Mouse (Mus musculus): ENCODE results near the gene Klf1. TPM values are rescaled to one million over a fixed set of nuclear protein-coding genes. Genes with fewer than 3 reads are reported as not detected.

Klf1 gene
- polyA plus RNA-seq, 1 experiment from 2014 or later = 1.8 TPM

- under 1% methylated on average over 47 of the region's 50 CpGs for WGBS
- H3K4me3 ChIP-seq (ENCODE audit: control insufficient read depth in 1 of 2, insufficient read depth in 1 of 2, low read depth in 1 of 2, low read length in 2 of 2) = peak within 1 kb of the TSS; percentile 43 to 46
- peaks cover 76% of the 10 kb centered on the region for H3K27me3 ChIP-seq (ENCODE audit: control insufficient read depth, insufficient read depth, low read length)
- peaks cover 4 to 10% of the 10 kb centered on the region in 2 experiments; a peak in 3 of 4 replicates for H3K4me1 ChIP-seq (ENCODE audit: control insufficient read depth in 2 of 2, insufficient read depth in 2 of 2, low read length in 2 of 2)
- peak; percentile 27; the same call in 1 of the 2 replicates for ATAC-seq (ENCODE audit: insufficient number of reproducible peaks, insufficient read depth, low FRiP score, low read depth)
- H3K4me2 ChIP-seq (ENCODE audit: low read length) = peak within 1 kb of the TSS; percentile 74
- no peak within 1 kb of the TSS for H3K27ac ChIP-seq (replicated peaks in 1 of 2; ENCODE audit: control insufficient read depth in 1 of 2, insufficient read depth in 1 of 2, low read depth in 2 of 2, low read length in 2 of 2)
- no peak within 1 kb of the TSS; the same call in 1 of the 2 replicates for H3K9ac ChIP-seq (ENCODE audit: low read length)
- no peaks in the 10 kb centered on the region for H3K36me3 ChIP-seq (ENCODE audit: control insufficient read depth, insufficient read depth, low read length)
- H3K9me3 ChIP-seq (ENCODE audit: control insufficient read depth, low read length) = no peaks in the 10 kb centered on the region
Observed at GRCm38 (mm10) chr8:84936962-84937546, 35.3 kb downstream of the Klf1 start, which contains the start of gene Mast1. Gene Mast1 (minus strand): TSS chr8:84937359.

DNA sequence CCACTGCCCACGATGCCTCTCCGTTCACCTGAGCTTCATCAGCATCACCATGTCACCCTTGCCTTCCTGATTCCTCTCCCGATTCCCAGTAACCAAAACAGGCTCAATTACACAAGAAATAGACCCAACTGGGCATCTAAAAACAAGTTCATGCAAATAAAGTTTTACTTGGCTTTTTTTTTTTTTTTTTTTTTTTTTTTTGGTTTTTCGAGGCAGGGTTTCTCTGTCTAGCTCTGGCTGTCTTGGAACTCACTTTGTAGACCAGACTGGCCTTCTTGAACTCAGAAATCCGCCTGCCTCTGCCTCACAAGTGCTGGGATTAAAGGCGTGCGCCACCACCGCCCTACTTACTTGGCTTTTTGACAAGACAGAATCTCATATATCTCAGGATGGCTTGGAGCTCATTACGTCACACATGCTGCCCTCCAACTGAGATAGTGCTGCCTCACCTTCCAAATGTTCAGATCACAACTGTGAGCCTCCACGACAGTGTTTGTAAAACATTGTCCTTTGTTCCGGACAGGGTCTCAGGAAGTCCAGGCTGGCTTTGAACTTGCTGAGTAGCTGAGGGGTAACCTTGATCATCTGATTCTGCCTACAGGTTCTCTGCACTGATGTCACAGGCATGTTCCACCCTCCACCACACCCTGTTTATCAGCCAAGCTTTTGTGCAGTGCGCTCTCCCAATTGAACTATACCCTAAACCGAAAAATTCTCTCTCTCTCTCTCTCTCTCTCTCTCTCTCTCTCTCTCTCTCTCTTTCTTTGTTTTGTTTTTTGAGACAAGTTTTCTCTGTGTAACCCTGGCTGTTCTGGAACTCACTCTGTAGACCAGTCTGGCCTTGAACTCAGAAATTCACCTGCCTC, 36.1 kb downstream of the Klf1 start:
- Histone ChIP-seq H3K4me1 (ENCODE audit: control insufficient read depth in 2 of 2, insufficient read depth in 2 of 2, low read length in 2 of 2) (peaks cover 4 to 10% of the 10 kb centered on the region in 2 experiments; a peak in 3 of 4 replicates), H3K4me3 (ENCODE audit: control insufficient read depth in 1 of 2, insufficient read depth in 1 of 2, low read depth in 1 of 2, low read length in 2 of 2) (peak overlapping the region in 1 of 2 experiments; percentile 46; a peak in 1 of 4 replicates), H3K4me2 (ENCODE audit: low read length) (peak overlapping the region; percentile 74), H3K9me3 (ENCODE audit: control insufficient read depth, low read length) (no peaks in the 10 kb centered on the region), H3K27me3 (ENCODE audit: control insufficient read depth, insufficient read depth, low read length) (peaks cover 73% of the 10 kb centered on the region), H3K36me3 (ENCODE audit: control insufficient read depth, insufficient read depth, low read length) (no peaks in the 10 kb centered on the region), H3K27ac (replicated peaks in 1 of 2; ENCODE audit: control insufficient read depth in 1 of 2, insufficient read depth in 1 of 2, low read depth in 2 of 2, low read length in 2 of 2) (no peak overlapping the region), H3K9ac (ENCODE audit: low read length) (no peak overlapping the region)
- WGBS = 63% methylated on average over 13 of the region's 13 CpGs
- no peak for ATAC-seq (ENCODE audit: insufficient number of reproducible peaks, insufficient read depth, low FRiP score, low read depth)

DNA sequence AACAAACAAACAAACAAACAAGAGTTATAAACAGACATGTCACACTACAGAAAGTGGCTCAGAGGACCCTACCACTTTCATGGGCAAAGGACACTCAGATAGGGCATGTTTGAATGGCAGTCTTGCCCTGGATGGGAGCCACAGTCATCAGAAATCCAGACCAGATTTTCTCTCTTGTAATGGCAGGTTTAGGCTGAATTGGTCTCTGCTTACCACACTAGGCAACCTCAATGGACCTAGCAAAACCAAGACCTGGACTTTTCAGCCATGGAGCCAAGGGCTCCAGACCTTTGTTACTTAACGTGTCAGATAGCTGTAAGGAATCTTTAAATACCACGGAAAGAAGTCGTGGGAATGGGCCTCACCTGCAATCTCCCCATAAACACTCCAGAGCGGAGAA, 42.0 kb downstream of the Klf1 start:
- 22% methylated on average over 4 of the region's 4 CpGs for WGBS

GRCm38 (mm10) chr8:84944478-84945160, 42.9 kb downstream of the Klf1 start:
- H3K9ac ChIP-seq (ENCODE audit: low read length) = no peak overlapping the region
- ATAC-seq (ENCODE audit: insufficient number of reproducible peaks, insufficient read depth, low FRiP score, low read depth) = no peak
- WGBS = 4% methylated on average over 26 of the region's 26 CpGs
- no peak overlapping the region for H3K4me2 ChIP-seq (ENCODE audit: low read length)
- no peak overlapping the region for H3K4me3 ChIP-seq (ENCODE audit: control insufficient read depth in 1 of 2, insufficient read depth in 1 of 2, low read depth in 1 of 2, low read length in 2 of 2)
- no peak overlapping the region for H3K27ac ChIP-seq (replicated peaks in 1 of 2; ENCODE audit: control insufficient read depth in 1 of 2, insufficient read depth in 1 of 2, low read depth in 2 of 2, low read length in 2 of 2)
- H3K4me1 ChIP-seq (ENCODE audit: control insufficient read depth in 2 of 2, insufficient read depth in 2 of 2, low read length in 2 of 2) = peaks cover 0 to 8% of the 10 kb centered on the region in 2 experiments; a peak in 1 of 4 replicates
- no peaks in the 10 kb centered on the region for H3K9me3 ChIP-seq (ENCODE audit: control insufficient read depth, low read length)
- no peaks in the 10 kb centered on the region for H3K36me3 ChIP-seq (ENCODE audit: control insufficient read depth, insufficient read depth, low read length)
- H3K27me3 ChIP-seq (ENCODE audit: control insufficient read depth, insufficient read depth, low read length) = peaks cover 70% of the 10 kb centered on the region

More for the DNA sequence above, 42.0 kb downstream of the Klf1 start:
- Histone ChIP-seq H3K36me3 (ENCODE audit: control insufficient read depth, insufficient read depth, low read length) (no peaks in the 10 kb centered on the region), H3K4me3 (ENCODE audit: control insufficient read depth in 1 of 2, insufficient read depth in 1 of 2, low read depth in 1 of 2, low read length in 2 of 2) (no peak overlapping the region), H3K4me2 (ENCODE audit: low read length) (no peak overlapping the region), H3K9me3 (ENCODE audit: control insufficient read depth, low read length) (no peaks in the 10 kb centered on the region), H3K4me1 (ENCODE audit: control insufficient read depth in 2 of 2, insufficient read depth in 2 of 2, low read length in 2 of 2) (peaks cover 0 to 8% of the 10 kb centered on the region in 2 experiments; a peak in 1 of 4 replicates), H3K27me3 (ENCODE audit: control insufficient read depth, insufficient read depth, low read length) (peaks cover 75% of the 10 kb centered on the region), H3K9ac (ENCODE audit: low read length) (no peak overlapping the region), H3K27ac (replicated peaks in 1 of 2; ENCODE audit: control insufficient read depth in 1 of 2, insufficient read depth in 1 of 2, low read depth in 2 of 2, low read length in 2 of 2) (no peak overlapping the region)
- no peak for ATAC-seq (ENCODE audit: insufficient number of reproducible peaks, insufficient read depth, low FRiP score, low read depth)

DNA sequence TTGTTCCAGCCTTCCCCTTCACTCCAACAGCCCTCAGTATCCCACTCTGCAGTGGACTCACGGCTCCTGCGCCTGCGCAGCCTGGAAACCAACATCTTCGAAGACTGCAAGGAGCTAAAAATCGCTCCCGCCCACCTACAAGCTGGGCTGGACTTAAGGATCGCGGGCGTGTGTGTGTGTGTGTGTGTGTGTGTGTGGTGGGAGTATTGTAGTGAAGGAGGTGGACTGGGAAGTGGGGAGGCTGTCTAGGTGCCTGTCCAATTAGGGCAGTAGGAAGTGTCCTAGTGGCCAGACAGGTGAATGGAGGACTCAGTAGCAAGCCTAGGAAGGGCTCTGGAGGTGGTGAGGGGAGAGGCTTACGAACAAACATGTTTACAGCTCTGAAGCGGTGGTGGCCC, 43.5 kb downstream of the Klf1 start:
- ATAC-seq (ENCODE audit: insufficient number of reproducible peaks, insufficient read depth, low FRiP score, low read depth) = 0 out of 2 replicates have a peak, but pooled peaks have one; percentile 18

GRCm38 (mm10) chr8:84945633-84946527, 44.2 kb downstream of the Klf1 start:
- ATAC-seq (ENCODE audit: insufficient number of reproducible peaks, insufficient read depth, low FRiP score, low read depth) = peak; percentile 46; the same call in 1 of the 2 replicates
- Histone ChIP-seq H3K9ac (ENCODE audit: low read length) (no peak overlapping the region), H3K4me1 (ENCODE audit: control insufficient read depth in 2 of 2, insufficient read depth in 2 of 2, low read length in 2 of 2) (peaks cover 0 to 8% of the 10 kb centered on the region in 2 experiments; a peak in 1 of 4 replicates), H3K27me3 (ENCODE audit: control insufficient read depth, insufficient read depth, low read length) (peaks cover 80% of the 10 kb centered on the region), H3K4me2 (ENCODE audit: low read length) (peak overlapping the region; percentile 64), H3K36me3 (ENCODE audit: control insufficient read depth, insufficient read depth, low read length) (no peaks in the 10 kb centered on the region), H3K4me3 (ENCODE audit: control insufficient read depth in 1 of 2, insufficient read depth in 1 of 2, low read depth in 1 of 2, low read length in 2 of 2) (peak overlapping the region; percentile 8 to 39; a peak in 3 of 4 replicates), H3K27ac (replicated peaks in 1 of 2; ENCODE audit: control insufficient read depth in 1 of 2, insufficient read depth in 1 of 2, low read depth in 2 of 2, low read length in 2 of 2) (no peak overlapping the region), H3K9me3 (ENCODE audit: control insufficient read depth, low read length) (no peaks in the 10 kb centered on the region)
- 2% methylated on average over 45 of the region's 67 CpGs for WGBS

More for the DNA sequence above, 43.5 kb downstream of the Klf1 start:
- H3K9me3 ChIP-seq (ENCODE audit: control insufficient read depth, low read length) = no peaks in the 10 kb centered on the region
- H3K27ac ChIP-seq (replicated peaks in 1 of 2; ENCODE audit: control insufficient read depth in 1 of 2, insufficient read depth in 1 of 2, low read depth in 2 of 2, low read length in 2 of 2) = no peak overlapping the region
- H3K36me3 ChIP-seq (ENCODE audit: control insufficient read depth, insufficient read depth, low read length) = no peaks in the 10 kb centered on the region
- WGBS = 9% methylated on average over 11 of the region's 11 CpGs
- peaks cover 0 to 8% of the 10 kb centered on the region in 2 experiments; a peak in 1 of 4 replicates for H3K4me1 ChIP-seq (ENCODE audit: control insufficient read depth in 2 of 2, insufficient read depth in 2 of 2, low read length in 2 of 2)
- peak overlapping the region in 1 of 2 experiments; percentile 39; a peak in 1 of 4 replicates for H3K4me3 ChIP-seq (ENCODE audit: control insufficient read depth in 1 of 2, insufficient read depth in 1 of 2, low read depth in 1 of 2, low read length in 2 of 2)
- H3K9ac ChIP-seq (ENCODE audit: low read length) = no peak overlapping the region
- H3K27me3 ChIP-seq (ENCODE audit: control insufficient read depth, insufficient read depth, low read length) = peaks cover 76% of the 10 kb centered on the region
- peak overlapping the region; percentile 64 for H3K4me2 ChIP-seq (ENCODE audit: low read length)
